Mouse (Mus musculus) spleen, adult 2 months (tissue): ENCODE data around the gene Gpr33.

Source experiments
- CTCF ChIP-seq: fragments of 200-500 bp; IDR thresholded peaks from 2 replicates; pipeline ENCODE4 v1.5.1; 2011; ENCODE audit warnings: mild to moderate bottlenecking, inconsistent platforms; ENCODE audit not compliant: insufficient read depth, insufficient read length, insufficient replicate concordance; ENCODE audit errors: extremely low read depth
- POLR2A ChIP-seq: fragments of 200-500 bp; IDR thresholded peaks from 2 replicates; pipeline ENCODE4 v1.6.1; 2011; ENCODE audit warnings: low read depth, low read length, inconsistent platforms

DNA sequence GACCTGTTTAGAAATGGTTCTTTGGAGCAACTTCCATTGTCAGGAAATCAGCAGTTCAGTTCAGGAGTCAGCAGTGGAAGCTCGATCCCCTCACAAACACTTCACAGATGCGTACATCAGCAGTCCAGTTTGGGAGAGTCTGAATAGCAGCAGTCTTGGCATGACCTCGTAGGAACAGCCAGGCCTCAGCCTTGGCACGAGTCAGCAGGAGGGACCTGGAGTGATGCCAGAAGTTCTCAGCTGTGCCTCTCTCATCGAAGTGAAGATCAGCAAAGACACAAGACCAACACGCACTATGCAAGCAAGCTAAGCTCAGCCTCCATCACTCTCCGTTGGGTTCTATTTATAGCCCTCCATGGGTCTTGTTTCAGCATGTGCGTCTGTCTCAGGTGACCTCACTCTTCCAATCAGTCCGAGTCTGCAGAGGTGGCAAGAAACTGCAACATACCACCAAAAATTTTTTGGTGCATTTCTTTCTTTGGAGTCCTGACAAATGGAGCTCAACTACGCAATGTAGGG is 15.0 kb upstream of the Gpr33 start:
- no peak for TF ChIP-seq CTCF
- TF ChIP-seq POLR2A: no peak
